Mouse (Mus musculus): ENCODE measurements around the gene Traf2. TPM values are rescaled to one million over a fixed set of nuclear protein-coding genes. Genes with fewer than 3 reads are reported as not detected.

The Traf2 gene
- total RNA-seq, 2 experiments from 2014 or later = 18.0 to 22.7 TPM

DNA sequence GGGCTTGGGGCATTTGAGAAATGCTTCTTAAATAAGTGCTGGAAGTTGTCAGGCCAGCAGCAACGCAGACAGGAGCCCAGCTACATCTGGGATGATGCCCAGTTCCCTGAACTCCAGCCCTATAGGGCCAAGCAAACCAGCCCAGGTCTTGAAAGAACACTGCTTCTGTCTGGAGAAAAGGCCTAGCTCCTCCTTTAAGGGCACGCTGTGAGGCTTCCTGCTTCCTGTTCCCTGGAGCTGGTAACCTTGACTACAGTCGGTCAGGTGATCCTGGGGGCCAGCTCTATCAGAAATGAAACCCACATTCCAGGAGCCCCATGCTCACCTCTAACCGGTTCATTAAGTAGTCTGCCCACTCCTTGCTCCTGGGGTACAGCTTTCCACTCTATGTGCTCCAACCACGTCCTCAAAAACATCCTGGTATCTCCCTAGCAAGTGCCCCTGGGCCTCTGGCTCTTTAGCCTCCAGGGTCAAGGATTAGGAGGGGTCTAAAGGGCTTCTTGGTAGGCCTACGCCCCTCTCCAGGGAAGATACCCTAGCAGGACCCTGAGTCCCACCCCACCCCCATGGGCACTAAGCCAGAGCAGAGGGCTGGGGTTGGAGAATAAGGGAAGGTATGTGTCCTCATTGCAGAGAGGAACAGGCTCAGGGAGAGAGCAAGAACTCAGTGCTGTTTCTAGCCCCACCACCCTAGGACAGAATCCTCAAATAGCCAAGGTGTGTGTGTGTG is 48.7 kb downstream of the Traf2 start:
- DNase-seq = no peak

DNA sequence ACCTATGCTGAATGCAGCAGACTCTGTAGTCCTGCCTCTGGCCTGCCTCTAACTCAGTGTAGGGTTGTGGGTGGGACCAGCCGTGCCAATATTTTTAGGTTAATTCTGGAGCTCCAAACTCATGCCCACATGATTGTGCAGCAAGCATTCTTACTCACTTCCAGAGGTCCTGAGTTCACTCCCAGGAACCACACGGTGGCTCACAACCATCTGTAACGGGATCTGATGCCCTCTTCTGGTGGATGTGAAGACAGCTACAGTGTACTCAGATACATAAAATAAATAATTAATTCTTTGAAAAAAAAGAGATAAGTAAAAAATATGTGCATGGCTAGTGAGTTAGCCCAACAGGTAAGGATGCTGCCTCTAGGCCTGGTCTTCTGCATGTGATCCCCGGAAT is 50.3 kb downstream of the Traf2 start:
- peak; percentile 30 for DNase-seq

DNA sequence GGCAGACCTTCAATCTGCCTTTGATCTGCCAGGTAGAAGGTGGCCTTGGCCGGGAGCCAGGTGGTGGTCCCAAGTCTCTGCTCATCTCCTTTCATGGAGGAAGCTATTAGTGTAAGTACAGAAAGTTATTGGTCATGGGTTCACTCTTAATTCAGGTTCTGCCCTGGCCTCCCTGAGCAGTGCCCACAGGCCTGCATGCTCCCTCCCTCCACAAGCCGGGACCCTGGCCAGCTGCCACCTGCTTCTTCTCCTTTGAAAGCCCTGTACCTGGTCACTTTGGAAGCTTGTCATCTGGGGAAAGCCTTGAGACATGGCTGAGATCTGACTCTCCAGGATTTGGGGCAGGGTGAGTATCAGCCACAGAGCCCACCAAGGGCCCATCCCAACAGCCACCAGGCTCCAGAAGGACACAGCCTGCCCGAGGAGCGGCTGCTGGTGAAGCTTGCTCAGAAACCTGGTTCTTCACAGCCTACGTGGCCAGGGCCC is 53.2 kb downstream of the Traf2 start, which contains the start of gene Lcn12:
Gene Lcn12 (minus strand): TSS at position 436 of the 486 bp plus-strand sequence.
- DNase-seq = no peak

DNA sequence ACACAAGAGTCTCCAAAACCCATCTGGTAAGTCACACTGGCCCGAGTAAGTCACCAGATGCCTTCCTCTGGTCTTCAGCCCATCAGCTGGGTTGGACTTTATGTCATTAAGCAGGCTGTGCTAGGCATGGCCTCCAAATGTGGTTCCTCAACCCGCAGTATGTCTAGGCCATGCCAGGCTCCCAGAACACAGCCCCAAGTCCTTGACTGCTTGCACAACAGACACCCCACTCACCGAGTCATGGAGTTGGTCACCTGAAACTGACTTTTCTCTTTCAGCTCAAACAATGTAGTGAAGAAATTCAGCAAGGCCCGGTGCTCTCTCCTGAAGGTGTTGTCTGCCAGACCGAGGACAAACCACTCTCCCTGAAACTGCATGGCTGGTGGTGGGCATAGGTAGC is 53.8 kb downstream of the Traf2 start:
- DNase-seq = no peak

DNA sequence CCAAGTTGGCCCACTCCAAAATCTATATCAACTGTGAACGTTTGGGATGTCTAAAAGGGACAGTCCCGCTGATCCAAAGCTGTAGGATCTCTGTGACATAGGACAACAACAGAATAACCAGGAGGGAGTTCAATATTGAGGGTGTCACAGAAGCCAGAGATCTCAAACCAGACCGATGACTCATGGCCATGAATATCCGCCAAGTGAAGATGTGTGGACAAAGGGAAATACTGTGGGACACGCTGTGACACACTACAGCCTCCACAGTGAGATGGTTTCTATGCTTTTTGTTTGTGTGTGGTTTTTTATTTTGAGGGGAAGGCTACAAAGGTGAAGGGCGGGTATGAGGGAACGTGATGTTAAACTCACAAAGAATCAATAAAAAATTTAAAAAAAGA is 58.1 kb downstream of the Traf2 start:
- peak; percentile 42 for DNase-seq

DNA sequence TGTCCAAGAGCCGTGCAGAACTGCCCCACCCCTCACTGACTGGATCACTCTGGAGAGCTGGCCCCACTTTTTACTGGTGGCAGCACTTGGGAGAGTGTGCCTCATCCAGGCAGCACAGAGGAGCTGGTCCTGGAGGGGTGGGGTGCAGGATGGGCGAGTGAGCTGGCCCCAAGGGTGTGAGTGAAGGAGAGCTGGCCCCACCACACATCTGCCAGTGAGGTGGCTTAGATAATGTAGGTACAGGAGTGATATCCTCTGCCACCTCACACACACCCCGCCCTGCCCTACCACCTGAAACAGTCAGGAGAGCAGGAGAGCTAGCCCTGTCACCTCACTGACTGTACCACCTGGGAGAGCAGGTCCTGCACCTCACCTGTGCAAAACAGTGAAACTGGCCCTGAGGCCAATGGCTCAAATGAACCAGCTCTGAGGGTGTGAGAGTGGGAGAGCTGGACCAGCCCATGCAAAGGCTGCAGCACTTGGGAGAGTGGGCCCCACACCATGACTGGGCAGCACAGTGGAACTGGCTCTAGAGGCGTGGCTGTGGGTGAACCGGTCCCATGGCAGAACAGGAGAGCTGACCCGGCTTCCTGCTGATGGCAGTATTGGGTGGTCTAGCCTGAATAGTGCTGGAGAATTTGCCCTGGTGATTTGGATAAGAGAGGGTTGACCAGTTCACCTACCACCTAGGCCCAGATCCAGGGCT is 58.6 kb downstream of the Traf2 start:
- DNase-seq = no peak

DNA sequence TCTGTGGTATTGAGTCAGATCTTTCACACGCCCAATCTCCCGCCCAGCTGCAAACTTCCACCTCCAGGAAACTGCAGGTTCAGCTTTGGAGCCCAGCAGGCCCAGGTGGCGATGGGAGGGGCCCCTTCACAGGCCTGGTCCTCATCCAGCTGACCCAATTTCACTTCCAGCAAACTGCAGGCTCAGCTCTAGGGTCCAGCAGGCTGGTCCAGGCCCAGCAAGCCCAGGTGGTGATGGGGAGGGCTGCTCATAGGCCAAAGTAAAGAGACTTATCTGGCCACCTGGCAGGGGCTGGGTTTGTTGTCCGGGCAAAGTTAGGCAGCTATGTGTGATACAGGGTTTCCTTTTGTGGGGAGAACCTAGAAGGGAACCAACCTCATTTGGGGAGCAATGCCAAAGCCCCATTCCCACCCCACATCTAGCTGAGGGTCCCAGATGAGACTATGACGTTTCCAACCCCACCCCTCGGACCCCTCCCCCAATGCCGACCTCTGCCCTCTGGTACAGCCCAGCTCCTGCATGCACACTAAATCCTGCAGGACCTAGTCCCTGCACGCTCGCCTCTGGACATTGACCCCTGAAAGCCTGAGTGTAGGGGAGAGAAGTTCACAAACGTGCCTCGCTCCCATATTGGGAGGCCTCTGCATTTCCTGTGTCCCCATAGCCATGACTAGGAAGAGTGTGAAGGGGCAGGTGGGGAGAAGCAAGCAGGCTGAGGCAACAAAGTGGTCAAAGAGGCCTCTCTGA is 61.7 kb downstream of the Traf2 start:
- no peak for DNase-seq

DNA sequence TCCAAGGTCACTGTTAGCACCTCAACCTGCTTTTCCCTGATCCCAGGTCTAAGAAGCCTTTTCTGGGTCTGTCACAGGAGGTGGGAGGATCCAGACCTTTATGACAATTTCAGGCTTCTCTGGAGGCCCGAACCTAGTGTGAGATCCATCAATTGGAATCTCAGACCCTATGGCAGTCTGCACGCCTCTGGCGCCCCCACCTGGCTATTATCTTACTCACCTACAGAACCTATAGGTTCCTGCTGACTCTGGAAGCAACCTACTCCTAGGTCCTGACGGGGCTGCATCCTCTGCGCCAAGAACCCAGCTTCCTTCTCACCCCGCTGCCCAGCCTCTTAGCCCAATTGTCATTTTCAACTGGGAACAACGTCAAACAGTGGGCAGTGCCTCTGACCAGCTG is 63.8 kb downstream of the Traf2 start:
- DNase-seq = peak; percentile 71

DNA sequence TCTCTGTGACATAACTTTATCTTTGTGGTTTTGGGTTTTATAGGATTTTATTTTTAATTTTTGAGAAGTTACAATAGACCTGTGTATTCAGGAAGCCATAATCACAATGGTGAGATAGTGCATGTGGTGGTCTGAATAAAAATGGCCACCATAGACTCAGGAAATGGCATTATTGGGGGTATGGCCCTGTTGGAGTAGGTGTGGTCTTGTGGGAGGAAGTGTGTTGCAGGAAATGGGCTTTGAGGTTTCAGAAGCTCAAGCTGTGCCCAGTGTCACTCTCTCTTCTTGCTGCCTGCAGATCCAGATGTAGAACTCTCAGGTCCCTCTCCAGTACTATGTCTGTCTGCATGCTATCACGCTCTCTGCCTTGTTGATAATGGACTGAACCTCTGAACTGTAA is 66.2 kb downstream of the Traf2 start:
- no peak for DNase-seq

DNA sequence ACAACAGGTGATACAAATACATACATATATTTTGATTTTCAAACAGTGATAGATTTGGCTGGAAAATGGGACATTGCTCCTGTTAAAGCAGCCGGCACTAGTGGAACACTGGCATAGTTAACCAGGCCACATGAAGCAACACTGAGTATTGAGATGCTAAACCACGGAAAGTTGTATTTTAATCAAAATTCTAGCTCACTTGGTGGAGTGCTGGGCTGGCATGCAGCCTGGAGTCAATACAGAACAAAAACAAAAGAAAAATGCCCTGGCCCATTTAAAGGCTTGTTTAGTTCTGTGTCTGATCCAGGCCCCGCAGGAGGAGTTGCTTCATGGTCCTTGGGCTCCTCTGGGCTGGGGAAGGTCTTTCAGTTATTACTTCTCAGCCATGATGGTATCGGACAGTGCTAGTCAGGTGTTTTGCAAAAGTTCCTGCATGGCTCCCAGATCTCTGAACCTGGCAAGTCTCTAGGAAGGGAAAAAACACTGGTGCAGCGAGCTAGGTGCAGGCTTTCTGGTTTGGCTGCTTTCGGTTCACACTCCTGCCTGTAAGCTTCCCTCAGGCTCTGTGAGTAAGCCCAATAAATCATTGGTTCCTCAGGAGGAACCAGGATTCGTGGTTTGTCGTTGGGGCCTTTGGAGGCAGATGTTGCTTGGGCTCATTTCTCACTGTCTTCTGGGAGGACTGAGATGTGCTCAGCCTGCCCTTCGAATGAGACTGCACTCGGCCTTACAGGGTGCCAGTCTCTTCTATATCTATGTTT is 67.0 kb downstream of the Traf2 start:
- peak; percentile 35 for DNase-seq

DNA sequence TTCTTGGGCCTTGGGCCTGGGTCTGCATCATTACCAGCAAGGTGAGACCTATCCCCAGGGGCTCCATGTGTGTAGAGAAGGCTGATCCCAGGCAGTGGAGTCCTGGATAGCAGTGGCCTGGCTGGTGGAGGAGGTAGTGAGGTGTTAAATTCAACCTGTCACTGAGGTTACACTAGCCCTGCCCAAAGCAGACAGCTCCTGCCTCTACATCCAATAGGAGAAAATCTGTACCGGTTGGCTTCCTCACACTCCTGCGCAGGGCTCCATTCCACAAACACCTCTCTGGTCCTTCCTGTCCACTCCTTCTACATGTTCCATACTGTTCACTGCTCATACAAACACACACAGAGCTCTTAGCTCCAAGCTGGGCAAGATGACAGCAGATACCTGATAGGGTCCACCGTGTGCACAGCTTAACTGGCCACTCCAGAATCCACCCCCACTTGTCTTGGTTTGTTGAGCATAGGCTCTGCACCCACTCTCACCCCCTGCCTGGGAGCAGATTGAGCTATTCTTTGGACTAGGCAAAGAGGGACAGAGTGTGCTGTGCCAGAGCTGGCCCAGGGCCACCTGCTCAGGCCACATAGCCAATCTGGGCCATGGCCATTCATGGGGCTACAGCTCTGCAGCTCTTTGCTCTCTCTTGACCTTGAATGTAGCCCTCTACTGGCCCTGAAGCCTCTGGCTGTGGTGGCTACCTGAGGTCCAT is 68.6 kb downstream of the Traf2 start:
- DNase-seq = peak; percentile 73

DNA sequence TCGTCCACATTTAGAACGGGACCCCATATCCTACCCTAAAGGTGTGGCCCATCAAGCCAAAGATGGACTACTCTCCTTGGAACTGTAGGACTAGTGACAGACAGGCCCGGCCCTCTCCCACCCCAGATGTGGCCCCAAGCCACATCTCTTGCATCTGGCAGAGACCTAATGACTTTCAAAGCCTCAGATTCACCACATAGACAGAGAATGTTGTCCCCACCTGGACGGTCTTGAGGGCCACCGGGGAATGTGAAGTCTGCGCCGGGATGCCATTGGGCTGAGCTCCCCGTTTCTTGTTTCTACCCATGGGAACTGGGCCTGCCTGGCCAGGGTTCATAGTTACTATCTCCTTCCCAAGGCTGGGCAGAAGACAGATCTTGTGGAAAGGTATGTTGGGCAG is 69.2 kb downstream of the Traf2 start:
- no peak for DNase-seq

DNA sequence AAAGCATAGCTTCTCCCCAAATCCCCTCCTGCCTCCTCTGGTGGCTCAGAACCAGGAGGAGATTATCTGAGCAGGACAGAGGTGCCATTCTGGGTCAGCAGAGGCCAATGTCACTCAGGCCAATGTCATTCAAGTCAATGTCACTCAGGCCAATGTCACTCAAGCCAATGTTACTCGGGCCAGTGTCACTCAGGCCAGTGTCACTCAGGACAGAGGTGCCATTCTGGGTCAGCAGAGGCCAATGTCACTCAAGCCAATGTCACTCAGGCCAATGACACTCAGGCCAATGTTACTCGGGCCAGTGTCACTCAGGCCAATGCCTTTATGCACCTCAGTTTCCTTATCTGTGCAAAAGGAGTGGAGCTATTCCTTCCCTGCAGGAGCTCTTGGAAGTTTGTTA is 74.2 kb downstream of the Traf2 start:
- DNase-seq = no peak

DNA sequence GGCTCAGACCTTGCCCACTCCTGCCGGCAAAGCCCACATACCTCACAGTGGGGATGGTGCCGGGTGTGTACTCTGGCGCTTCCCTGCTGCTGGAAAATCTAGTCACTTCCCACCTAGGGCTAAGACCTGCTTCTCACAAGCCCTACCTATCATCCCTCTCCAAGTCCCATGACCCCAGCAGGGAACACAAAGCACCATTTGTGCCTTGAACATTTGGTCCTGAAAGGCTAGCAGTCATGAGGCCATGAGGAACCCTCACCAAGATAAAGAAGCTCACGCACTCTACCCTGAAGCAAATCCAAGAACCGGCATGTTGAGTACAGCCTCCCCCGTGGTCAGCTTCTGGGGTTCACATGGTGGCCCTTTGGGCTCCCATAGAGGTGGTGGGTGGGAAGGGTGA is 76.8 kb downstream of the Traf2 start, which contains the start of gene Ptgds:
Gene Ptgds (minus strand): TSS at position 78 of the 400 bp plus-strand sequence.
- no peak for DNase-seq

DNA sequence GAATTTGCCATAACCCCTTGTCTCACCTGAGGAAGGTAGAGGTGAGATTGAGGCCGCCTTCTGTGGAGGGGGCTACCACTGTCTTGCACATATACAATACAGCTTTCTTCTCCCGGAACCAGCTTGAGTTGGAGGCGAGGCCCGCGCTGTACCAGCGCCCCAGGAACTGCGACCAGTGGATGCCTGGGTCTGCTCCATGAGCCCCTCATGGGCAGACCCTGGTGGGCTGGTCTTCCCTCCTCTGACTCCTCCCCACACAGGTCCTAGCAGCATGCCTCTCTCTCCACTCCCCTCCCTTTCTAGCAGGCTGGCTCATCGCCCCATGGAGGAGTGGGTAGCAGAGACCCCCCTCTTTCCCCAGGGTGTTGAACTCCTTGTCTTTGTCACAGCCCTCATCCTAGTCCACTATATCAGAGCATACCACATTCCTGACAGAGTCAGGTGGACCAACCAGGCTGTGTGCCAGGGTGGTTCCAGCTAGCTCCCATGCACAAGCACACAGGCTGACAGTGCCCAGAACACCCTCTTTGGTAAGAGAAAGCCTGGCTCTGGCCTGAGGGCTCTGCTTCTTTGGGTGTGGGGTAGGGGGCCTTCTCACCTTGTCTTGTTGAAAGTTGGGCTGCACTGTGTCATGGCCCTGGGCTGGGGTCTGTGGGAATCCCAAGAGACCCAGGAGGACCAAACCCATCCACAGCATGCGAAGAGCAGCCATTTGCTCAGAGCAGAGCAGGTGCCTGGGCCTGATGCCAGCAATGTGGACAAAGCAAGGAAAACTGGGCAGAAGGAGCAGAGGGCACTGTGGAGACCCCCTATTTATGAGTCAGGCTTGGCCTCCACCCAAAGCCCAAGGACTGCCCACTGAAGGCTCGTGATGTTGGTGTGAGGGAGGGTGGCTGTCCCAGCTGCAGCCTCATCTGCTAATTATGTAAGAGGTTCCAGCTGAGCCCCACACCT is 77.5 kb downstream of the Traf2 start:
- DNase-seq = no peak

Other genes starting within 250 kb of the Traf2 start
- gene Grin1, start 227.8 kb downstream of the Traf2 start, total RNA-seq (2021) = 1 to 10 TPM; 7.3 to 9.6 TPM
- 10 to 100 TPM; 41.5 to 41.9 TPM for gene Man1b1, start 214.6 kb downstream of the Traf2 start, total RNA-seq (2021)
- 10 to 100 TPM; 15.4 to 19.1 TPM for gene Dpp7, start 190.6 kb downstream of the Traf2 start, total RNA-seq (2021)
- 10 to 100 TPM; 11.2 to 11.8 TPM for gene Uap1l1, start 181.3 kb downstream of the Traf2 start, total RNA-seq (2021)
- 1 to 10 TPM; 3.3 to 5.3 TPM for gene Sapcd2, start 174.6 kb downstream of the Traf2 start, total RNA-seq (2021)
- gene Entpd2, start 151.1 kb downstream of the Traf2 start, total RNA-seq (2021) = 10 to 100 TPM; 11.7 to 15.1 TPM
- 10 to 100 TPM; 67.8 to 83.9 TPM for gene Npdc1, start 147.6 kb downstream of the Traf2 start, total RNA-seq (2021)
- gene Fut7, start 123.7 kb downstream of the Traf2 start, total RNA-seq (2021) = 1 to 10 TPM in 1 of 2 experiments, under 1 TPM in 1; 0.67 to 1.1 TPM
- gene Abca2, start 118.2 kb downstream of the Traf2 start, total RNA-seq (2021) = 10 to 100 TPM; 21.1 to 27.4 TPM
- under 1 TPM; 0.90 to 0.91 TPM for gene Clic3, start 90.1 kb downstream of the Traf2 start, total RNA-seq (2021)
- 10 to 100 TPM; 33.1 to 42.3 TPM for gene Paxx, start 85.8 kb downstream of the Traf2 start, total RNA-seq (2021)
- 1 to 10 TPM; 3.8 to 3.9 TPM for gene Ptgds, start 76.9 kb downstream of the Traf2 start, total RNA-seq (2021)
- not detected for gene Lcn12, start 53.0 kb downstream of the Traf2 start, total RNA-seq (2021)
- gene Fbxw5, start 46.2 kb downstream of the Traf2 start, total RNA-seq (2021) = 10 to 100 TPM; 73.1 to 88.8 TPM
- gene C8g, start 45.2 kb downstream of the Traf2 start, total RNA-seq (2021) = 10 to 100 TPM; 16.8 to 42.9 TPM
- gene Edf1, start 10.9 kb upstream of the Traf2 start, total RNA-seq (2021) = 100 to 1,000 TPM; 266 to 285 TPM
- 1 to 10 TPM; 1.6 to 6.3 TPM for gene Mamdc4, start 27.9 kb upstream of the Traf2 start, total RNA-seq (2021)
- gene Phpt1, start 28.3 kb upstream of the Traf2 start, total RNA-seq (2021) = 10 to 100 TPM; 63.5 to 82.8 TPM
- gene Ajm1, start 34.8 kb upstream of the Traf2 start, total RNA-seq (2021) = 1 to 10 TPM; 1.8 to 2.2 TPM
- gene Rabl6, start 61.6 kb upstream of the Traf2 start, total RNA-seq (2021) = 10 to 100 TPM; 70.0 to 88.5 TPM
- not detected for gene Ccdc183, start 70.7 kb upstream of the Traf2 start, total RNA-seq (2021)
- 10 to 100 TPM; 28.2 to 30.8 TPM for gene Tmem141, start 75.1 kb upstream of the Traf2 start, total RNA-seq (2021)
- 10 to 100 TPM; 11.3 to 15.8 TPM for gene Fcna, start 81.1 kb upstream of the Traf2 start, total RNA-seq (2021)
- gene Lcn8, start 106.2 kb upstream of the Traf2 start, total RNA-seq (2021) = 1 to 10 TPM in 1 of 2 experiments, not detected in 1; 1.6 TPM
- not detected for gene Lcn5, start 111.0 kb upstream of the Traf2 start, total RNA-seq (2021)
- not detected for gene Lcn6, start 129.8 kb upstream of the Traf2 start, total RNA-seq (2021)
- gene Lcn10, start 135.8 kb upstream of the Traf2 start, total RNA-seq (2021) = not detected
- 1 to 10 TPM; 2.4 to 2.6 TPM for gene Obp2a, start 153.1 kb upstream of the Traf2 start, total RNA-seq (2021)
- 10 to 100 TPM; 40.8 to 42.7 TPM for gene Bmyc, start 159.8 kb upstream of the Traf2 start, total RNA-seq (2021)
- not detected for gene Obp2b, start 190.1 kb upstream of the Traf2 start, total RNA-seq (2021)
- gene Lcn3, start 218.6 kb upstream of the Traf2 start, total RNA-seq (2021) = not detected
- not detected for gene Lcn11, start 230.1 kb upstream of the Traf2 start, total RNA-seq (2021)
- not detected for gene Gm13539, start 235.3 kb upstream of the Traf2 start, total RNA-seq (2021)